Mouse (Mus musculus) cerebellum, postnatal 4 days (tissue): ENCODE data around the gene Prss40.

Experiments
- DNase-seq, 2 experiments: peaks; one replicate each; pipeline ENCODE4 v3.0.0; 2022; ENCODE audit warnings: low spot score in 2 of 2, mixed read lengths in 1 of 2

Prss40 gene

GRCm38 (mm10) chr1:34560843-34561242, at the start of gene Prss40:
Prss40 (minus strand) TSS chr1:34560943.
- no peak for DNase-seq

GRCm38 (mm10) chr1:34602363-34602762, 41.6 kb upstream of the Prss40 start:
- DNase-seq: peak; percentile 48 to 77

GRCm38 (mm10) chr1:34601323-34602047, 40.7 kb upstream of the Prss40 start:
- no peak for DNase-seq

GRCm38 (mm10) chr1:34600000-34600399, 39.3 kb upstream of the Prss40 start:
- DNase-seq: no peak

- no peak for DNase-seq
Observed at GRCm38 (mm10) chr1:34587298-34588096, 26.8 kb upstream of the Prss40 start.

GRCm38 (mm10) chr1:34584736-34585135, 24.0 kb upstream of the Prss40 start:
- DNase-seq: no peak

GRCm38 (mm10) chr1:34583821-34584263, 23.1 kb upstream of the Prss40 start:
- peak; percentile 62 to 90 for DNase-seq

GRCm38 (mm10) chr1:34582218-34582617, 21.5 kb upstream of the Prss40 start:
- DNase-seq: no peak

- DNase-seq: no peak
Observed at GRCm38 (mm10) chr1:34579782-34580356, 19.1 kb upstream of the Prss40 start.

GRCm38 (mm10) chr1:34578851-34579781, 18.4 kb upstream of the Prss40 start, which contains the start of gene Amer3:
Amer3 (plus strand) TSS chr1:34579657.
- DNase-seq: peak; percentile 68 to 72

- DNase-seq: no peak
Observed at GRCm38 (mm10) chr1:34573221-34573620, 12.5 kb upstream of the Prss40 start.

GRCm38 (mm10) chr1:34571431-34571830, 10.7 kb upstream of the Prss40 start:
- peak in 1 of 2 experiments; percentile 14 for DNase-seq

GRCm38 (mm10) chr1:34569876-34570275, 9.1 kb upstream of the Prss40 start:
- no peak for DNase-seq

GRCm38 (mm10) chr1:34568120-34568519, 7.4 kb upstream of the Prss40 start:
- peak in 1 of 2 experiments; percentile 6 for DNase-seq

- DNase-seq: no peak
Observed at GRCm38 (mm10) chr1:34564383-34565045, 3.8 kb upstream of the Prss40 start.

GRCm38 (mm10) chr1:34554275-34554674, 6.5 kb downstream of the Prss40 start:
- no peak for DNase-seq

- DNase-seq: no peak
Observed at GRCm38 (mm10) chr1:34553690-34554089, 7.1 kb downstream of the Prss40 start.

GRCm38 (mm10) chr1:34547074-34547473, 13.7 kb downstream of the Prss40 start:
- DNase-seq: no peak

GRCm38 (mm10) chr1:34536767-34537485, 23.8 kb downstream of the Prss40 start:
- no peak for DNase-seq

GRCm38 (mm10) chr1:34536291-34536766, 24.4 kb downstream of the Prss40 start:
- DNase-seq: no peak
